Mouse (Mus musculus): Measurements from ENCODE around the gene Plekha1. TPM values are rescaled to one million over a fixed set of nuclear protein-coding genes. Genes with fewer than 3 reads are reported as not detected.

Plekha1 gene
- polyA plus RNA-seq, 1 experiment = 110 TPM

DNA sequence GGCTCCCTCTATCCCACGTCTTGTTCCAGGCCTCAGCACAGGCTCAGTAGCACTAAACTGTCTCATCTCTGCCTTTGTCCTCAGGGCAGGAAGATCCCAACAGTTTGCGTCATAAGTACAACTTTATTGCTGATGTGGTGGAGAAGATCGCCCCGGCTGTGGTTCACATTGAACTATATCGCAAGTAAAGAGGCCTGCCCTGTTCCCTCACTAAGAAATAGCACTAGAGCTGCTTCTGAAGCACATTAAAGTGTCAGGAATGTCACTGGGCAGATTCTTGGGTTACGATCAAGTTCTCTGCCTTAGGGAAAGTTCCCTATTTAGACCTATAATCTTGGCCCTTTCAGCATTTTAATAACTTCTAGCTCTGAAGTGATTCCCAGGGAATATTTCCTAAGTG is 95.9 kb downstream of the Plekha1 start:
- no peak overlapping the region for H3K27ac ChIP-seq (ENCODE audit: insufficient read depth, low read length)
- no peak overlapping the region for H3K4me3 ChIP-seq (ENCODE audit: insufficient read depth, low read length)
- no peak for TF ChIP-seq CTCF (IDR thresholded peaks at IDR 0.05; ENCODE audit: extremely low read depth, insufficient read depth, low read length)
- TF ChIP-seq POLR2A (IDR thresholded peaks at IDR 0.05; ENCODE audit: extremely low read depth, insufficient read depth, low read length) = no peak
- H3K4me1 ChIP-seq (ENCODE audit: control insufficient read depth, insufficient read depth, low read length) = peaks cover 6% of the 10 kb centered on the region

Other genes starting within 250 kb of the Plekha1 start
- 0.68 and 0.86 TPM in 2 replicates for gene Btbd16, start 91.7 kb upstream of the Plekha1 start, polyA plus RNA-seq (2012; rRNA removed)
- gene Htra1, start 70.4 kb downstream of the Plekha1 start, polyA plus RNA-seq (2012; rRNA removed) = 159 and 171 TPM in 2 replicates
- gene Dmbt1, start 166.3 kb downstream of the Plekha1 start, polyA plus RNA-seq (2012; rRNA removed) = 0.02 TPM in 1 of 2 replicates, not detected in the other